Mouse (Mus musculus): ENCODE results near the gene Cdk9. TPM values are rescaled to one million over a fixed set of nuclear protein-coding genes. Genes with fewer than 3 reads are reported as not detected.

The Cdk9 gene
- polyA plus RNA-seq, 1 experiment from 2014 or later, result 130 TPM

GRCm38 (mm10) chr2:32729547-32729946, 16.7 kb upstream of the Cdk9 start:
- Histone ChIP-seq H3K4me1 (peaks cover 78% of the 10 kb centered on the region), H3K27me3 (replicated peaks; ENCODE audit: low read depth, poor library complexity, severe bottlenecking) (no peaks in the 10 kb centered on the region), H3K4me3 (peak overlapping the region; percentile 55; the same call in 1 of the 2 replicates), H3K9me3 (no peaks in the 10 kb centered on the region), H3K36me3 (replicated peaks) (no peaks in the 10 kb centered on the region; the same call in 1 of the 2 replicates), H3K27ac (replicated peaks) (0 out of 2 replicates have a peak overlapping the region, but pooled peaks have one; percentile 82)
- WGBS, result 57% methylated on average over 4 of the region's 4 CpGs
- DNase-seq (ENCODE audit: low spot score), result no peak

- no peaks in the 10 kb centered on the region for H3K9me3 ChIP-seq
- no peaks in the 10 kb centered on the region for H3K36me3 ChIP-seq (replicated peaks)
- peak; percentile 40 for DNase-seq (ENCODE audit: low spot score)
- H3K27me3 ChIP-seq (replicated peaks; ENCODE audit: low read depth, poor library complexity, severe bottlenecking), result no peaks in the 10 kb centered on the region
- WGBS, result 46% methylated on average over 7 of the region's 7 CpGs
- peaks cover 69% of the 10 kb centered on the region for H3K4me1 ChIP-seq
- H3K27ac ChIP-seq (replicated peaks), result peak overlapping the region; percentile 82
- peak overlapping the region; percentile 55 for H3K4me3 ChIP-seq
Observed at GRCm38 (mm10) chr2:32728463-32728862, 15.6 kb upstream of the Cdk9 start.

GRCm38 (mm10) chr2:32727435-32727834, 14.6 kb upstream of the Cdk9 start:
- Histone ChIP-seq H3K4me3 (peak overlapping the region; percentile 55), H3K27ac (replicated peaks) (peak overlapping the region; percentile 82), H3K36me3 (replicated peaks) (no peaks in the 10 kb centered on the region), H3K27me3 (replicated peaks; ENCODE audit: low read depth, poor library complexity, severe bottlenecking) (no peaks in the 10 kb centered on the region), H3K9me3 (no peaks in the 10 kb centered on the region), H3K4me1 (peaks cover 59% of the 10 kb centered on the region)
- under 1% methylated on average over 16 of the region's 16 CpGs for WGBS
- peak; percentile 95 for DNase-seq (ENCODE audit: low spot score)

- no peak overlapping the region; the same call in 1 of the 2 replicates for H3K27ac ChIP-seq (replicated peaks)
- no peaks in the 10 kb centered on the region for H3K36me3 ChIP-seq (replicated peaks)
- no peaks in the 10 kb centered on the region for H3K27me3 ChIP-seq (replicated peaks; ENCODE audit: low read depth, poor library complexity, severe bottlenecking)
- DNase-seq (ENCODE audit: low spot score), result no peak
- H3K4me3 ChIP-seq, result no peak overlapping the region
- H3K4me1 ChIP-seq, result peaks cover 54% of the 10 kb centered on the region
- no peaks in the 10 kb centered on the region for H3K9me3 ChIP-seq
- 82% methylated on average over 16 of the region's 16 CpGs for WGBS
Observed at GRCm38 (mm10) chr2:32724832-32725790, 12.2 kb upstream of the Cdk9 start.

- Histone ChIP-seq H3K36me3 (replicated peaks) (no peaks in the 10 kb centered on the region), H3K27me3 (replicated peaks; ENCODE audit: low read depth, poor library complexity, severe bottlenecking) (no peaks in the 10 kb centered on the region), H3K4me3 (no peak overlapping the region), H3K9me3 (no peaks in the 10 kb centered on the region), H3K4me1 (peaks cover 46% of the 10 kb centered on the region), H3K27ac (replicated peaks) (no peak overlapping the region)
- 74% methylated on average over 4 of the region's 4 CpGs for WGBS
- no peak for DNase-seq (ENCODE audit: low spot score)
Observed at GRCm38 (mm10) chr2:32724149-32724548, 11.3 kb upstream of the Cdk9 start.

- WGBS, result 81% methylated on average over 3 of the region's 3 CpGs
- no peak for DNase-seq (ENCODE audit: low spot score)
Observed at GRCm38 (mm10) chr2:32722581-32722980, 9.7 kb upstream of the Cdk9 start.

GRCm38 (mm10) chr2:32722046-32722445, 9.2 kb upstream of the Cdk9 start:
- Histone ChIP-seq H3K36me3 (replicated peaks) (no peaks in the 10 kb centered on the region), H3K9me3 (no peaks in the 10 kb centered on the region), H3K27ac (replicated peaks) (peak overlapping the region; percentile 55; the same call in 1 of the 2 replicates), H3K4me1 (peaks cover 34% of the 10 kb centered on the region), H3K4me3 (no peak overlapping the region), H3K27me3 (replicated peaks; ENCODE audit: low read depth, poor library complexity, severe bottlenecking) (no peaks in the 10 kb centered on the region)
- 59% methylated on average over 6 of the region's 6 CpGs for WGBS
- no peak for DNase-seq (ENCODE audit: low spot score)

More at GRCm38 (mm10) chr2:32722581-32722980, 9.7 kb upstream of the Cdk9 start:
- Histone ChIP-seq H3K4me3 (no peak overlapping the region), H3K4me1 (peaks cover 38% of the 10 kb centered on the region), H3K27ac (replicated peaks) (no peak overlapping the region), H3K27me3 (replicated peaks; ENCODE audit: low read depth, poor library complexity, severe bottlenecking) (no peaks in the 10 kb centered on the region), H3K36me3 (replicated peaks) (no peaks in the 10 kb centered on the region), H3K9me3 (no peaks in the 10 kb centered on the region)

GRCm38 (mm10) chr2:32720681-32721229, 7.9 kb upstream of the Cdk9 start, which contains the start of gene Sh2d3c:
Sh2d3c (plus strand) TSS chr2:32721055.
- Histone ChIP-seq H3K4me3 (peak within 1 kb of the TSS; percentile 30; the same call in 1 of the 2 replicates), H3K27me3 (replicated peaks; ENCODE audit: low read depth, poor library complexity, severe bottlenecking) (no peaks in the 10 kb centered on the region), H3K27ac (replicated peaks) (peak within 1 kb of the TSS; percentile 55), H3K4me1 (peaks cover 32% of the 10 kb centered on the region), H3K36me3 (replicated peaks) (no peaks in the 10 kb centered on the region), H3K9me3 (no peaks in the 10 kb centered on the region)
- no peak for DNase-seq (ENCODE audit: low spot score)
- 46% methylated on average over 8 of the region's 8 CpGs for WGBS

- no peak overlapping the region for H3K4me3 ChIP-seq
- H3K4me1 ChIP-seq, result peaks cover 34% of the 10 kb centered on the region
- H3K9me3 ChIP-seq, result no peaks in the 10 kb centered on the region
- H3K27me3 ChIP-seq (replicated peaks; ENCODE audit: low read depth, poor library complexity, severe bottlenecking), result no peaks in the 10 kb centered on the region
- no peaks in the 10 kb centered on the region for H3K36me3 ChIP-seq (replicated peaks)
- no peak for DNase-seq (ENCODE audit: low spot score)
- WGBS, result 92% methylated on average over 3 of the region's 3 CpGs
- H3K27ac ChIP-seq (replicated peaks), result no peak overlapping the region
Observed at GRCm38 (mm10) chr2:32720053-32720452, 7.2 kb upstream of the Cdk9 start.

- peaks cover 44% of the 10 kb centered on the region for H3K4me1 ChIP-seq
- H3K4me3 ChIP-seq, result no peak overlapping the region
- H3K9me3 ChIP-seq, result no peaks in the 10 kb centered on the region
- H3K36me3 ChIP-seq (replicated peaks), result no peaks in the 10 kb centered on the region
- DNase-seq (ENCODE audit: low spot score), result peak; percentile 39
- 45% methylated on average over 9 of the region's 9 CpGs for WGBS
- H3K27me3 ChIP-seq (replicated peaks; ENCODE audit: low read depth, poor library complexity, severe bottlenecking), result no peaks in the 10 kb centered on the region
- peak overlapping the region; percentile 71 for H3K27ac ChIP-seq (replicated peaks)
Observed at GRCm38 (mm10) chr2:32718761-32719160, 5.9 kb upstream of the Cdk9 start.

- 66% methylated on average over 4 of the region's 4 CpGs for WGBS
- no peak for DNase-seq (ENCODE audit: low spot score)
Observed at GRCm38 (mm10) chr2:32714987-32715425, 2.1 kb upstream of the Cdk9 start.

GRCm38 (mm10) chr2:32714117-32714986, 1.5 kb upstream of the Cdk9 start:
- peak overlapping the region; percentile 97 for H3K27ac ChIP-seq (replicated peaks)
- H3K4me3 ChIP-seq, result peak overlapping the region; percentile 90; the same call in 1 of the 2 replicates
- no peak for DNase-seq (ENCODE audit: low spot score)
- H3K9me3 ChIP-seq, result no peaks in the 10 kb centered on the region
- no peaks in the 10 kb centered on the region for H3K27me3 ChIP-seq (replicated peaks; ENCODE audit: low read depth, poor library complexity, severe bottlenecking)
- WGBS, result 52% methylated on average over 11 of the region's 11 CpGs
- H3K36me3 ChIP-seq (replicated peaks), result peaks cover 22% of the 10 kb centered on the region
- peaks cover 53% of the 10 kb centered on the region for H3K4me1 ChIP-seq

More at GRCm38 (mm10) chr2:32714987-32715425, 2.1 kb upstream of the Cdk9 start:
- H3K27ac ChIP-seq (replicated peaks), result peak overlapping the region; percentile 97
- no peaks in the 10 kb centered on the region for H3K9me3 ChIP-seq
- H3K36me3 ChIP-seq (replicated peaks), result peaks cover 16% of the 10 kb centered on the region
- peaks cover 47% of the 10 kb centered on the region for H3K4me1 ChIP-seq
- H3K4me3 ChIP-seq, result no peak overlapping the region
- no peaks in the 10 kb centered on the region for H3K27me3 ChIP-seq (replicated peaks; ENCODE audit: low read depth, poor library complexity, severe bottlenecking)

All from embryonic facial prominence, embryonic 10.5 days (tissue).